Mouse (Mus musculus) hindbrain, embryonic 16.5 days (tissue): Measurements from ENCODE around the gene Atp6v1e1. TPM values are rescaled to one million over a fixed set of nuclear protein-coding genes. Genes with fewer than 3 reads are reported as not detected.

Experiments used
- ATAC-seq: fragments of 200-750 bp; cut with Nextera tagmentation; 2 replicates; pipeline ENCODE4 v1.8.0; 2017; ENCODE audit warnings: moderate TSS enrichment, moderate library complexity
- H3K27ac ChIP-seq: fragments of 300-500 bp; sonication (generic); 2 replicates; pipeline ENCODE4 v1.5.1; 2014; ENCODE audit warnings: low read depth, mild to moderate bottlenecking, control low read depth, low read length, moderate library complexity
- H3K27me3 ChIP-seq: fragments of 300-500 bp; sonication (generic); replicated peaks from 2 replicates; pipeline ENCODE4 v1.6.1; 2014; ENCODE audit warnings: low read length; ENCODE audit not compliant: control insufficient read depth, insufficient read depth
- H3K36me3 ChIP-seq: fragments of 300-500 bp; sonication (generic); 2 replicates; pipeline ENCODE4 v1.6.1; 2014; ENCODE audit warnings: mild to moderate bottlenecking, low read length, moderate library complexity, mixed read lengths; ENCODE audit not compliant: control insufficient read depth, insufficient read depth
- H3K4me1 ChIP-seq: fragments of 300-500 bp; sonication (generic); 2 replicates; pipeline ENCODE4 v1.6.1; 2014; ENCODE audit warnings: low read depth, low read length; ENCODE audit not compliant: control insufficient read depth, insufficient read depth
- H3K4me2 ChIP-seq: fragments of 300-500 bp; sonication (generic); 2 replicates; pipeline ENCODE4 v1.6.1; 2014; ENCODE audit warnings: mild to moderate bottlenecking, low read length, control low read depth, moderate library complexity
- H3K4me3 ChIP-seq: fragments of 300-500 bp; sonication (generic); 2 replicates; pipeline ENCODE4 v1.5.1; 2014; ENCODE audit warnings: mild to moderate bottlenecking, low read length, control low read depth, moderate library complexity
- H3K9ac ChIP-seq: fragments of 300-500 bp; sonication (generic); 2 replicates; pipeline ENCODE4 v1.6.1; 2014; ENCODE audit warnings: low read depth, mild to moderate bottlenecking, control low read depth, low read length, moderate library complexity
- H3K9me3 ChIP-seq: fragments of 300-500 bp; sonication (generic); 2 replicates; pipeline ENCODE4 v1.6.1; 2014; ENCODE audit warnings: mild to moderate bottlenecking, low read length, moderate library complexity; ENCODE audit not compliant: control insufficient read depth
- WGBS: fragments of 180-500 bp; shearing (Covaris S2); extraction: QIAGEN DNeasy Blood & Tissue Kit; methylation state at CpG from one replicate; pipeline ENCODE4 v1.1.7; 2014; 5-methylcytosine and 5-hydroxymethylcytosine counted together
- polyA plus RNA-seq: library from polyadenylated mRNA; unstranded; fragments of >200 nt; fragmentation: Nextera tagmentation; extraction: Ambion mirVana; gene quantifications from 2 replicates; pipeline ENCODE4 v1.2.1, GENCODE M21; 2015

Gene Atp6v1e1
- polyA plus RNA-seq, 1 experiment from 2014 or later, result 313 TPM

GRCm38 (mm10) chr6:120798905-120799304, 23.7 kb downstream of the Atp6v1e1 start:
- WGBS, result 91% methylated on average over 4 of the region's 4 CpGs
- Histone ChIP-seq H3K4me1 (no peaks in the 10 kb centered on the region), H3K27ac (no peak overlapping the region), H3K4me3 (no peak overlapping the region), H3K36me3 (peaks cover 46% of the 10 kb centered on the region), H3K9ac (no peak overlapping the region), H3K27me3 (no peaks in the 10 kb centered on the region), H3K4me2 (no peak overlapping the region), H3K9me3 (no peaks in the 10 kb centered on the region)
- no peak for ATAC-seq

- Histone ChIP-seq H3K9me3 (no peaks in the 10 kb centered on the region), H3K36me3 (peaks cover 44% of the 10 kb centered on the region), H3K27me3 (no peaks in the 10 kb centered on the region), H3K9ac (no peak overlapping the region), H3K4me1 (no peaks in the 10 kb centered on the region), H3K27ac (no peak overlapping the region), H3K4me2 (no peak overlapping the region), H3K4me3 (no peak overlapping the region)
- ATAC-seq, result no peak
- 93% methylated on average over 7 of the region's 7 CpGs for WGBS
Observed at GRCm38 (mm10) chr6:120798019-120798418, 24.6 kb downstream of the Atp6v1e1 start.

- Histone ChIP-seq H3K4me3 (no peak overlapping the region), H3K4me1 (no peaks in the 10 kb centered on the region), H3K27me3 (no peaks in the 10 kb centered on the region), H3K4me2 (no peak overlapping the region), H3K9me3 (no peaks in the 10 kb centered on the region), H3K27ac (no peak overlapping the region), H3K9ac (no peak overlapping the region), H3K36me3 (peaks cover 46% of the 10 kb centered on the region)
- 77% methylated on average over 2 of the region's 2 CpGs for WGBS
- no peak for ATAC-seq
Observed at GRCm38 (mm10) chr6:120796111-120796510, 26.5 kb downstream of the Atp6v1e1 start.

GRCm38 (mm10) chr6:120795422-120796086, 27.0 kb downstream of the Atp6v1e1 start:
- WGBS, result 86% methylated on average over 5 of the region's 5 CpGs

GRCm38 (mm10) chr6:120792947-120793346, 29.6 kb downstream of the Atp6v1e1 start:
- H3K36me3 ChIP-seq, result peaks cover 39% of the 10 kb centered on the region
- H3K9me3 ChIP-seq, result no peaks in the 10 kb centered on the region
- H3K4me1 ChIP-seq, result no peaks in the 10 kb centered on the region
- WGBS, result 87% methylated on average over 8 of the region's 8 CpGs
- H3K4me3 ChIP-seq, result no peak overlapping the region
- ATAC-seq, result no peak
- H3K4me2 ChIP-seq, result no peak overlapping the region
- no peaks in the 10 kb centered on the region for H3K27me3 ChIP-seq
- H3K27ac ChIP-seq, result no peak overlapping the region
- no peak overlapping the region for H3K9ac ChIP-seq

More at GRCm38 (mm10) chr6:120795422-120796086, 27.0 kb downstream of the Atp6v1e1 start:
- no peaks in the 10 kb centered on the region for H3K9me3 ChIP-seq
- H3K4me3 ChIP-seq, result no peak overlapping the region
- no peaks in the 10 kb centered on the region for H3K27me3 ChIP-seq
- no peak overlapping the region for H3K9ac ChIP-seq
- no peaks in the 10 kb centered on the region for H3K4me1 ChIP-seq
- H3K27ac ChIP-seq, result no peak overlapping the region
- H3K36me3 ChIP-seq, result peaks cover 43% of the 10 kb centered on the region
- no peak overlapping the region for H3K4me2 ChIP-seq
- no peak for ATAC-seq

GRCm38 (mm10) chr6:120790717-120791116, 31.9 kb downstream of the Atp6v1e1 start:
- Histone ChIP-seq H3K9me3 (no peaks in the 10 kb centered on the region), H3K4me3 (no peak overlapping the region), H3K4me2 (no peak overlapping the region), H3K27me3 (no peaks in the 10 kb centered on the region), H3K36me3 (peaks cover 29% of the 10 kb centered on the region), H3K9ac (no peak overlapping the region), H3K27ac (no peak overlapping the region), H3K4me1 (no peaks in the 10 kb centered on the region)
- ATAC-seq, result no peak
- WGBS, result 49% methylated on average over 5 of the region's 5 CpGs

GRCm38 (mm10) chr6:120790153-120790552, 32.4 kb downstream of the Atp6v1e1 start:
- Histone ChIP-seq H3K4me3 (no peak overlapping the region), H3K27ac (no peak overlapping the region), H3K27me3 (no peaks in the 10 kb centered on the region), H3K4me2 (no peak overlapping the region), H3K4me1 (no peaks in the 10 kb centered on the region), H3K9me3 (no peaks in the 10 kb centered on the region), H3K36me3 (peaks cover 24% of the 10 kb centered on the region), H3K9ac (no peak overlapping the region)
- no peak for ATAC-seq
- whole genome bisulfite sequencing, result 88% methylated on average over 10 of the region's 11 CpGs

- Histone ChIP-seq H3K9me3 (no peaks in the 10 kb centered on the region), H3K4me3 (no peak overlapping the region), H3K4me2 (no peak overlapping the region), H3K27ac (no peak overlapping the region), H3K4me1 (no peaks in the 10 kb centered on the region), H3K9ac (no peak overlapping the region), H3K36me3 (peaks cover 17% of the 10 kb centered on the region), H3K27me3 (no peaks in the 10 kb centered on the region)
- no peak for ATAC-seq
Observed at GRCm38 (mm10) chr6:120788904-120789303, 33.7 kb downstream of the Atp6v1e1 start.

GRCm38 (mm10) chr6:120788068-120788607, 34.5 kb downstream of the Atp6v1e1 start:
- H3K9me3 ChIP-seq, result no peaks in the 10 kb centered on the region
- H3K4me2 ChIP-seq, result no peak overlapping the region
- H3K27me3 ChIP-seq, result no peaks in the 10 kb centered on the region
- no peaks in the 10 kb centered on the region for H3K4me1 ChIP-seq
- H3K36me3 ChIP-seq, result peaks cover 11% of the 10 kb centered on the region; the same call in 1 of the 2 replicates
- ATAC-seq, result no peak
- no peak overlapping the region for H3K9ac ChIP-seq
- no peak overlapping the region for H3K27ac ChIP-seq
- 87% methylated on average over 5 of the region's 5 CpGs for WGBS
- no peak overlapping the region for H3K4me3 ChIP-seq
